Mouse (Mus musculus) T-cell, adult 66 days (primary cell): ENCODE data around the gene Krt73. TPM values are rescaled to one million over a fixed set of nuclear protein-coding genes. Genes with fewer than 3 reads are reported as not detected.

Source experiments
- total RNA-seq, 2 experiments: library from RNA; stranded (reverse); gene quantifications; 3 replicates in 1 of 2; 4 replicates in 1 of 2; pipeline ENCODE4 v1.2.4; 2023

Krt73 gene
- total RNA-seq: not detected

GRCm38 (mm10) chr15:101802296-101802835, at the start of gene Krt73:
Gene Krt73 (minus strand): TSS chr15:101802346.

GRCm38 (mm10) chr15:101850694-101851093, 48.5 kb upstream of the Krt73 start, which contains the start of gene Krt1:
Gene Krt1 (minus strand): TSS chr15:101850794.

GRCm38 (mm10) chr15:101817875-101818274, 15.7 kb upstream of the Krt73 start, which contains the start of gene Krt2:
Gene Krt2 (minus strand): TSS chr15:101818169.

GRCm38 (mm10) chr15:101786360-101786759, 15.8 kb downstream of the Krt73 start, which contains the start of gene Krt72:
Gene Krt72 (minus strand): TSS chr15:101786460.

Other genes with a start within 250 kb of the Krt73 start
- gene Krt90, start 239.4 kb downstream of the Krt73 start, total RNA-seq: not detected
- gene Krt75, start 228.4 kb downstream of the Krt73 start, total RNA-seq: not detected
- gene Gm5414, start 174.2 kb downstream of the Krt73 start, total RNA-seq: not detected
- gene Gm5478, start 155.0 kb downstream of the Krt73 start, total RNA-seq: not detected
- not detected for gene Krt6b, start 122.1 kb downstream of the Krt73 start, total RNA-seq
- not detected for gene Krt6a, start 108.0 kb downstream of the Krt73 start, total RNA-seq
- gene Krt5, start 89.4 kb downstream of the Krt73 start, total RNA-seq: not detected
- gene Krt71, start 59.2 kb downstream of the Krt73 start, total RNA-seq: not detected
- not detected for gene Krt72, start 15.9 kb downstream of the Krt73 start, total RNA-seq
- gene Krt2, start 15.8 kb upstream of the Krt73 start, total RNA-seq: not detected
- not detected for gene Krt1, start 48.4 kb upstream of the Krt73 start, total RNA-seq
- gene Krt77, start 67.4 kb upstream of the Krt73 start, total RNA-seq: not detected
- gene Krt76, start 90.6 kb upstream of the Krt73 start, total RNA-seq: not detected
- gene Krt4, start 122.4 kb upstream of the Krt73 start, total RNA-seq: not detected
- not detected for gene Krt79, start 138.0 kb upstream of the Krt73 start, total RNA-seq
- not detected for gene Krt78, start 151.9 kb upstream of the Krt73 start, total RNA-seq
- not detected for gene Krt8, start 202.1 kb upstream of the Krt73 start, total RNA-seq
- gene Krt18, start 225.8 kb upstream of the Krt73 start, total RNA-seq: not detected